Mouse (Mus musculus): ENCODE data around the gene Hgfac.

DNA sequence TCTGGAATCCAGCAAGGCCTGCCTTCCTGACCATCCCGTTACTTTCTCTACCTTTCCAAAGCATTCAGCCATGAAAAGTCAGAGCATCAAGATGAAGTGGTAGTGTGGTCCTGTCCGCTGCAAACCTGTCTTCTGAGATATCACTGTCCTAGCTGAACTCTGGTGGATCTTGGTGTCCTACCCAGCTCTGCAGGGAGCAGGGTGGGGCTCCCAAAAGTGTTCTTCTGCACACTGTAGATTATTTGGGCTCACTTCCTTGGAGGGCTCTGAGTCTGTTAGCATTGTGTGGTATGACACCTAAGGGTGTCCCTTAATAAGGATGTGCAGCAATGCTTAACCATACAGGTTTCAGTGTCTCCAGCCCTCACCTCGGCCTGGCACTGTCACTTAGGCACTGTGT lies 35.6 kb upstream of the Hgfac start:
- TF ChIP-seq CTCF (IDR thresholded peaks at IDR 0.05; ENCODE audit: low read depth) (no peak), EP300 (IDR thresholded peaks at IDR 0.05; ENCODE audit: low read depth) (no peak)
